Comparison of ENCODE assay signal across 21 mouse cellular contexts in genomic region chr6:103268984-103269383, GRCm38 (mm10).
DNase-seq lines count a peak whose midpoint lies in the region; ATAC-seq and TF ChIP-seq lines count a peak whose summit lies in the region.
"Had no signal": no experiment of that assay in that cellular context is flagged by ENCODE, and none has a peak within 500 bp of the region (broad histone marks: within the 10 kb centered on the region; RNA-seq: fewer than 3 reads in every experiment).

No protein-coding gene starts in this region.

- TF ChIP-seq POLR2A in brain, embryonic 14.5 days (IDR thresholded peaks at IDR 0.05; ENCODE audit: borderline replicate concordance, extremely low read depth, insufficient read depth, insufficient read length, poor library complexity, severe bottlenecking) = no peak

- ATAC-seq in forebrain, embryonic 15.5 days (replicated peaks) = 0 out of 2 replicates have a peak, but pooled peaks have one; percentile 35
- ATAC-seq: CD4-positive, CD25-positive, alpha-beta regulatory T cell, adult 4 months; intestine, postnatal 0 days had no signal

- no peak overlapping the region for H3K4me2 ChIP-seq in forebrain, embryonic 15.5 days (replicated peaks)
- H3K4me2 ChIP-seq: embryonic facial prominence, embryonic 13.5 days; heart, embryonic 11.5 days; hindbrain, embryonic 12.5 days; hindbrain, embryonic 15.5 days had no signal

- no peak for TF ChIP-seq CTCF in brain, embryonic 14.5 days (IDR thresholded peaks at IDR 0.05; ENCODE audit: borderline replicate concordance, extremely low read depth, insufficient read depth, insufficient read length)

- H3K36me3 ChIP-seq in forebrain, embryonic 15.5 days = no peaks in the 10 kb centered on the region
- no peaks in the 10 kb centered on the region for H3K36me3 ChIP-seq in forebrain, embryonic 10.5 days (replicated peaks)
- H3K36me3 ChIP-seq: embryonic facial prominence, embryonic 10.5 days; embryonic facial prominence, embryonic 13.5 days; hindbrain, embryonic 12.5 days; hindbrain, embryonic 15.5 days had no signal

- H3K4me3 ChIP-seq in forebrain, embryonic 15.5 days = no peak overlapping the region
- H3K4me3 ChIP-seq in forebrain, embryonic 10.5 days = no peak overlapping the region
- H3K4me3 ChIP-seq: embryonic facial prominence, embryonic 10.5 days; embryonic facial prominence, embryonic 13.5 days; erythroblast, embryonic 14.5 days; gastrocnemius, adult 2 months; hindbrain, embryonic 12.5 days; hindbrain, embryonic 15.5 days had no signal

- no peak overlapping the region for H3K27ac ChIP-seq in forebrain, embryonic 15.5 days (replicated peaks)
- no peak overlapping the region for H3K27ac ChIP-seq in forebrain, embryonic 10.5 days
- H3K27ac ChIP-seq: embryonic facial prominence, embryonic 10.5 days; embryonic facial prominence, embryonic 13.5 days; gastrocnemius, adult 2 months; hindbrain, embryonic 12.5 days; hindbrain, embryonic 15.5 days had no signal

- no peaks in the 10 kb centered on the region for H3K4me1 ChIP-seq in forebrain, embryonic 15.5 days
- H3K4me1 ChIP-seq in forebrain, embryonic 10.5 days = no peaks in the 10 kb centered on the region
- H3K4me1 ChIP-seq: embryonic facial prominence, embryonic 10.5 days; embryonic facial prominence, embryonic 13.5 days; hindbrain, embryonic 12.5 days; hindbrain, embryonic 15.5 days had no signal

- no peaks in the 10 kb centered on the region for H3K9me3 ChIP-seq in forebrain, embryonic 15.5 days
- no peaks in the 10 kb centered on the region for H3K9me3 ChIP-seq in forebrain, embryonic 10.5 days
- H3K9me3 ChIP-seq: embryonic facial prominence, embryonic 10.5 days; embryonic facial prominence, embryonic 13.5 days; hindbrain, embryonic 12.5 days; hindbrain, embryonic 15.5 days had no signal

- DNase-seq in cerebellum, adult 9-11 months = peak; percentile 17
- DNase-seq in cerebellum, postnatal 25 days = no peak
- DNase-seq in forebrain, embryonic 10.5 days (ENCODE audit: extremely low spot score, low spot score) = no peak
- DNase-seq in brain, embryonic 14.5 days (ENCODE audit: low read depth) = peak; percentile 50
- no peak for DNase-seq in c-Kit-positive CD71-positive TER-119-positive erythroid progenitor cells, embryonic 14.5 days (ENCODE audit: low spot score)
- DNase-seq: adrenal gland, adult 2 months; adrenal gland, postnatal 14 days; embryo, embryonic 11 days; gastrocnemius, adult 2 months; gastrocnemius, postnatal 14 days; heart, adult 11 months; kidney, adult 2 months had no signal

- WGBS in forebrain, embryonic 15.5 days = 74% methylated on average over 5 of the region's 5 CpGs
- WGBS in forebrain, embryonic 10.5 days = 89% methylated on average over 5 of the region's 5 CpGs

- H3K9ac ChIP-seq in forebrain, embryonic 15.5 days (replicated peaks) = no peak overlapping the region
- H3K9ac ChIP-seq: embryonic facial prominence, embryonic 13.5 days; hindbrain, embryonic 12.5 days; hindbrain, embryonic 15.5 days had no signal

- H3K27me3 ChIP-seq in forebrain, embryonic 15.5 days = no peaks in the 10 kb centered on the region
- no peaks in the 10 kb centered on the region for H3K27me3 ChIP-seq in forebrain, embryonic 10.5 days (ENCODE audit: poor library complexity, severe bottlenecking)
- H3K27me3 ChIP-seq: embryonic facial prominence, embryonic 13.5 days; hindbrain, embryonic 12.5 days; hindbrain, embryonic 15.5 days had no signal

Comparison
In these comparisons a context has a peak if more than half of its experiments do, and no peak if none do; other contexts are left out.
1. DNase-seq: peak in cerebellum, adult 9-11 months (single experiment) and brain, embryonic 14.5 days (single experiment); none in cerebellum, postnatal 25 days (0 of 2), forebrain, embryonic 10.5 days (single experiment) and c-Kit-positive CD71-positive TER-119-positive erythroid progenitor cells, embryonic 14.5 days (single experiment).